Mouse (Mus musculus) neutrophil, adult 59 days (primary cell): ENCODE data around the gene Cyren. TPM values are rescaled to one million over a fixed set of nuclear protein-coding genes. Genes with fewer than 3 reads are reported as not detected.

ENCODE experiments used
- total RNA-seq, 2 experiments: library from RNA; stranded (reverse); gene quantifications; 1 replicate in 1 of 2; 2 replicates in 1 of 2; pipeline ENCODE4 v1.2.4; 2023

The Cyren gene
- total RNA-seq = 10 to 100 TPM; 12.6 to 13.4 TPM

DNA sequence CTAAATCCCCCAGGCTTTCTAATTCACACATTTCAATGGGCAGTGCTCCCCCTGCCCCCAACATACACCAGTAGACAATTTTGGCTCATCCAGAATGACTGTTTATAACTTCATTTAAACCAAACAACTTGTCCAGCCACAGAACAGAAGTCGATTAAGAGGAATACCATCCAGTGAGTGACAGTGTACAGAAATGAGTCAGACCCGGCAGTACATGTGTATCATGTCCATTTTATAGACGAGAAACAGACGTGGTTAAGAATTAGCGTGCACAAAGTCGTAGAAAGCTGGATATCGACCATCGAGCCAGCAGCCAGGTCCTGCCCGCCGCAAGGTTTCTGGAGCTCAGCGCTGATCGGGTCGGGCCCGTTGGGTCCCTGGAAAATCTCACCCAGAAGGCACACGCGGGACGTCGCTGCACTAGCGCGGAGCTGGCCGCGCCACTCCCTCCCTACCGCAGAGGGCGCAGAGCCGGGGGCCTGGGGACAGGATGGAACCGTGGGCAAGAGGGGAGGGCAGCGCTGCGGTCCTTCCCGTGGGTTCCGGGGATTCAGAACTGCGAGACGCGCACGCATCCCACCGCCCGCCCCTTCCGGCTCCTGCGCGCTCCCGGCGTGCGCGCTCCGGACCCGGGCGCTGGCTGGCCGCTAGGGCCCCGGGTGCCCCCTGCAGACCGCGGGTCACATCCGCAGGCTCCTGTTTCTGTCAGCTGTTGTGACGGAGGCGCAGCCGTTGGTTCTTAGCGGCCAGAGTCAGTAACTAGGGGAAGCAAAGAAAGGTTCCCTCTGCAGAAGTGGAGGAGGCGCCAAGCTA lies at the start of gene Cyren:
Gene Cyren, minus strand, starts transcription at position 552 of the 813 bp plus-strand sequence.

DNA sequence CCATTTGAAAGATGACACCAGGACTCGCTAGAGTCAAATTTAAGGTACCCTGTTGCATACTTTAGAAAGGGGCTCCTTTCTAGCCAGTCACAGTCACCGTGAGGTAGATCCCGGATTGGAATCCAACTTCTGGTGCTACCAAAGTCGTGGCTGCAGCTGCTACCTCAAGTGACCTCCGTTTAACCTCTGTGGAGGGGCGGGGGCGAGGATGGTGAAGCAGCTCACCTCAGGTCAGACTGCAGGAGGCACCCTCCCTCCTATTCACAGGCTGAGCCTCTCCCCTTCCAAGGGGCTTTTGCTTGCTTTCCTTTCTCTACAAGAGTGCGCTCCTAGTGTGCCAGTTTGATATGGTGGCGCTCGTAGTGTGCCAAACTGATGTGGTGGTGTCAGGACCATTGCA lies 42.1 kb upstream of the Cyren start, which contains the start of gene Stra8:
Gene Stra8, plus strand, starts transcription at position 208 of the 400 bp plus-strand sequence.

DNA sequence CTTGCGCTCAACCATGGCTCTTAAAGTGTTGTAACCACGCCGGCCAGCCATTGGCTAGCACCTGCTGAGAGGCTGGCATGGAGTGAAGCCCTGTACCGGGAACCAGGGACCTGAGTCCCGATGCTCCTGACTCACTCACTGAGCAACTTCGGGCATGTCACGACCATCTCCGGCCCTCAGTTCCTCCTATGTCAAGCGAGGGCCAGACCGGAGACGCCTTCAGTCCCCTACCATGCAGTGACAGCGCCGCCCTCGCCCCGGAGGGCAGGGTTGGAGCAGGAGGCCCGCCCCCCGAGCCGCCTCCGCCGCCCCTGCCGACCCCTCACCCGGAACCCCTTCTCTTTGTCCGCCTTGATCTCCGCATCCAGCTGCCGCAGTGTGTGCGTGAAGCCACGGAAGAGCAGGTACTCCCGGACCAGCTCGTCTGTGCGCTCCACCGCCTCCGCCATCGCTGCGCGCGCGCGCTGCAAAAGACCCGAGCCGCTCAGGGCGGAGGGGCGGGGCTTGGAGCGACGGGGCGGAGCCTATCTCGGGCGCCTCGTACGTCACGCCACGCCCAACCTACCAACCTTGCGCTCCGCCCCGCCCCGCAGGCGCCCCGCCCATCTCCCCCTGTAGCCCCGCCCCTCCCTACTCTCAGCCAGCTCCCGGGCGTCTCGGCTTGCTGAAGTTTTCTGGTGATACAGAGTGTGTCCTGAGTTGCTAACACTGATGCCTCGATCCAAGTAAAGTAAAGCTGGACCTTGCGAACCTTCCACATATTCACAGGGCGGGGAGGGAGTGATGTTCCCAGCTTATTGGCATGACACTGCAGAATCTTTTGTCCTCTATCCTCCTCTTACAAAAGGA lies 32.7 kb upstream of the Cyren start, which contains the start of gene Wdr91:
Gene Wdr91, minus strand, starts transcription at position 506 of the 849 bp plus-strand sequence.

DNA sequence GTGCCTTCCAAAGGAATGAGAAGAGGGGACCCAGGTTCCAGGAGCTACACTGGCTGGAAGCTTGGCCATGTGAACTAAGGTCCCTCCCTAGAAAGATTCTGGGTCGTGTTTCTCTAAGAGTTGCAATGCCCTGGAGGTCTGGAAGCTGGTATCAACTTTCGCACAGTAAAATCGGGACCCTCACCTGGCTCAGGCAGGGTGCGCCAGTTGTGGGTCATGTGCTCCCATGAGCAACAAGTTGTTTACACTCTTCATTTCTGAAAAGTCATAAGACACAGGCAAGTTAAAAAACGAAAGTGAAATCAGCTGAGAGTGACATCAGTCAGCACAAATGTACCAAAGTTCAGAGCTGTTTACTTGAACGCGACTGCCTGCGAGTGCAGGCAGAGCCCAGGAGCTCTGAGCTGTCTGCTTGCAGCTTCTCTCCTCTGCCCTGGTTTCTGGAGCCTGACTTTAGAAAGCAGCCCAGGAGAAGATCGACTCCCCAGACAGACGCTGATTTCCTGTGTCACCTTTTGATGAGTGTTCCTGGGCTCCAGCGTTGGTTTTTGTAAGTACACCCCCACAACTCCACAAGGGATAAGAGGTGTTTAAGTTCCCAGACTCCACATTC lies 15.0 kb downstream of the Cyren start, which contains the start of gene Tmem140:
Gene Tmem140, plus strand, starts transcription at position 356 of the 613 bp plus-strand sequence.

Other genes with a start within 250 kb of the Cyren start
- 1 to 10 TPM in 1 of 2 experiments, under 1 TPM in 1; 0.68 to 1.4 TPM for gene Agbl3, start 97.6 kb downstream of the Cyren start, total RNA-seq
- gene Tmem140, start 14.9 kb downstream of the Cyren start, total RNA-seq = 1 to 10 TPM; 4.2 to 7.4 TPM
- 10 to 100 TPM; 23.2 to 27.1 TPM for gene Wdr91, start 32.8 kb upstream of the Cyren start, total RNA-seq
- not detected for gene Stra8, start 42.1 kb upstream of the Cyren start, total RNA-seq
- gene Slc23a4, start 110.3 kb upstream of the Cyren start, total RNA-seq = under 1 TPM in 1 of 2 experiments, not detected in 1; 0.31 TPM